Mouse (Mus musculus): ENCODE data around the gene Pomp. TPM values are rescaled to one million over a fixed set of nuclear protein-coding genes. Genes with fewer than 3 reads are reported as not detected.

Gene Pomp
- polyA plus RNA-seq (2016; fragmentation: Nextera tagmentation; extraction: Ambion mirVana), result 522 and 529 TPM in 2 replicates

DNA sequence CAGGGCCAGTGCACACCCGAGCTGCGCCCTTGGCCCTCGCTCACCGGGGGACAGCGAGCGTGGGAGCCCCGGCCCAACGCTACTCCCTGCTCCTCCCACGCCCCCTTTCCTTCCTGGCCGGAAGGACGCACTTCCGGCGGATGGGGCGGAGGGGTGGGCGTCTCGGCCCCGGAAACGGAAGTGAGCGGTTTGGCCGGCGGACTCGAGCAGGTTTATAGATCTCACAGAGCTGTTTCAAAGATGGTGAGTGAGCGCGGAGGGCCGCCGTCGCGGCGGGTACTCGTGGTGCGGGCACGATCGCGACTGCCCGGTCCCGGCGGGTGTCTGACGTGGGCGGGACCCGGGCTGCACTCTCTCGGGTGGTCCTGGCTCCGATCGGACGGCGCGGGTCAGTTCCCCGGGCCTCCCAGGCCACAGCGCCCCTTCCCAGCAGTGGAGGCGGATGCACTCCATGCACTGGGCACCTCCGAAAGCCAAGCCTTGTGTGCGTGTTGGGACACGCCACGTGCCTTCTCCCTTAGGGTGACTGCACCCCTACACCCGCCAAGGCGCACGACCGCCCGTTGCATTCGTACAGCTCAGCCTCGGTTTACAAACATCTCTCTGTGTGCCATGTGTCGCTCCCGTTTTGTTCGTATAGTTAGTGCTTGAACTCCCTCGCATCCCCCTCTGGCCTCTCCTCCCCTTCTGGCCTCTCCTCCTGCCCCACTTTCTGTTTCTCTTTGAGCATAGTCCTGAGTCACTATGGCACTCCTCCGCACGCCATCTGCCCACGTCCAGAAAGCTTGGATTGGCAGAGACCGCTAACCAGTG is at the start of gene Pomp:
Gene Pomp, plus strand, starts transcription at position 13 of the 813 bp plus-strand sequence.
- Histone ChIP-seq H3K9me3 (no peaks in the 10 kb centered on the region), H3K36me3 (replicated peaks) (peaks cover 35% of the 10 kb centered on the region), H3K4me1 (peaks cover 24% of the 10 kb centered on the region), H3K4me3 (peak within 1 kb of the TSS; percentile 97), H3K27ac (peak within 1 kb of the TSS; percentile 91), H3K27me3 (ENCODE audit: poor library complexity, severe bottlenecking) (no peaks in the 10 kb centered on the region)
- under 1% methylated on average over 68 of the region's 68 CpGs for WGBS
- peak; percentile 90 for DNase-seq (ENCODE audit: extremely low spot score, low spot score)

- WGBS, result 89% methylated on average over 13 of the region's 13 CpGs
- DNase-seq (ENCODE audit: extremely low spot score, low spot score), result no peak
- no peaks in the 10 kb centered on the region for H3K27me3 ChIP-seq (ENCODE audit: poor library complexity, severe bottlenecking)
Observed at GRCm38 (mm10) chr5:147812255-147813040, 47.8 kb upstream of the Pomp start.

GRCm38 (mm10) chr5:147814971-147815370 is 45.3 kb upstream of the Pomp start:
- H3K9me3 ChIP-seq, result peaks cover 12% of the 10 kb centered on the region
- DNase-seq (ENCODE audit: extremely low spot score, low spot score), result no peak
- no peaks in the 10 kb centered on the region for H3K4me1 ChIP-seq
- 78% methylated on average over 13 of the region's 13 CpGs for WGBS
- H3K36me3 ChIP-seq (replicated peaks), result no peaks in the 10 kb centered on the region
- no peak overlapping the region for H3K27ac ChIP-seq
- no peak overlapping the region for H3K4me3 ChIP-seq
- no peaks in the 10 kb centered on the region for H3K27me3 ChIP-seq (ENCODE audit: poor library complexity, severe bottlenecking)

More at GRCm38 (mm10) chr5:147812255-147813040, 47.8 kb upstream of the Pomp start:
- no peaks in the 10 kb centered on the region for H3K4me1 ChIP-seq
- H3K36me3 ChIP-seq (replicated peaks), result no peaks in the 10 kb centered on the region
- peaks cover 9% of the 10 kb centered on the region; the same call in 1 of the 2 replicates for H3K9me3 ChIP-seq
- no peak overlapping the region for H3K4me3 ChIP-seq
- H3K27ac ChIP-seq, result no peak overlapping the region

GRCm38 (mm10) chr5:147815592-147815991 is 44.7 kb upstream of the Pomp start:
- H3K27ac ChIP-seq, result no peak overlapping the region
- no peak overlapping the region for H3K4me3 ChIP-seq
- no peaks in the 10 kb centered on the region for H3K36me3 ChIP-seq (replicated peaks)
- H3K9me3 ChIP-seq, result peaks cover 12% of the 10 kb centered on the region
- H3K27me3 ChIP-seq (ENCODE audit: poor library complexity, severe bottlenecking), result no peaks in the 10 kb centered on the region
- DNase-seq (ENCODE audit: extremely low spot score, low spot score), result no peak
- no peaks in the 10 kb centered on the region for H3K4me1 ChIP-seq
- WGBS, result 85% methylated on average over 8 of the region's 8 CpGs

GRCm38 (mm10) chr5:147816465-147816864 is 43.8 kb upstream of the Pomp start:
- DNase-seq (ENCODE audit: extremely low spot score, low spot score), result no peak
- H3K4me1 ChIP-seq, result no peaks in the 10 kb centered on the region
- H3K27ac ChIP-seq, result no peak overlapping the region
- WGBS, result 73% methylated on average over 4 of the region's 4 CpGs
- H3K36me3 ChIP-seq (replicated peaks), result no peaks in the 10 kb centered on the region
- peaks cover 13% of the 10 kb centered on the region for H3K9me3 ChIP-seq
- H3K27me3 ChIP-seq (ENCODE audit: poor library complexity, severe bottlenecking), result no peaks in the 10 kb centered on the region
- H3K4me3 ChIP-seq, result no peak overlapping the region

DNA sequence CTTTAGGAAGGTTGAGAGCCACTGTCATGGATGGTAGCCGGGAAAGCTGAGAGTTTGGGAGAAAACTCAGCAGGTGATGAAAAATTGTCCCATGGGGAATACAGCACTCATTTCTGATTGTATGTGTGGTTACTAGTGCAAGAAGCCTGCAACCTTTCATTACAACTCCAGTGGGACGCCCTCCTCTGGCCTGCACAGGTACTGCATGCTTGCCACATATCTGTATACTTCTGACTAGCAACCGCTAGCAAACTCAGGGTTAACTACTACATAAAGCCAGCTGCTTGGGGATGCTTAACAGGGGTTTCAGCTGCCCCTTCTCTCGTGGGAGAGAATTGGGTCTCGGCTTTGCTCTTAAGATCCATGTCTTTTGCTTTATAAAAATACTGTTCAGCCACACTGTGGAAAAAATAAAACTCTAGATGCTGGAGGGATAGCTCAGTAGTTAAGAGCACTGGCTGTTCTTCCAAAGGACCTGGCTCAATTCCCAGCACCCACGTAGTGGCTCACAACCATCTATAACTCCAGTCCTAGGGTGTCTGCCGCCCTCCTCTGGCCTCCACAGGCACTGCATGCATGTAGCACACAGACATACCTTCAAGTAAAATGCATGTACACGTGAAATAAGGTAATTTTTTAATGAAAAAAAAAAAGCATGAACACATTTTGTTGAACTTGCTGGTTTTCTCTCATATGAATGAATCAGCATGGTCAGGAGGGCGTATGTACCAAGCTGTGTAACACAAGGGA is 42.3 kb upstream of the Pomp start:
- H3K36me3 ChIP-seq (replicated peaks), result no peaks in the 10 kb centered on the region
- no peak for DNase-seq (ENCODE audit: extremely low spot score, low spot score)
- WGBS, result 92% methylated on average over 9 of the region's 9 CpGs
- H3K27me3 ChIP-seq (ENCODE audit: poor library complexity, severe bottlenecking), result no peaks in the 10 kb centered on the region
- H3K27ac ChIP-seq, result no peak overlapping the region
- H3K4me3 ChIP-seq, result no peak overlapping the region
- peaks cover 15% of the 10 kb centered on the region for H3K9me3 ChIP-seq
- no peaks in the 10 kb centered on the region for H3K4me1 ChIP-seq

GRCm38 (mm10) chr5:147818866-147819265 is 41.4 kb upstream of the Pomp start:
- no peak for DNase-seq (ENCODE audit: extremely low spot score, low spot score)
- WGBS, result 92% methylated on average over 8 of the region's 8 CpGs
- Histone ChIP-seq H3K36me3 (replicated peaks) (no peaks in the 10 kb centered on the region), H3K27me3 (ENCODE audit: poor library complexity, severe bottlenecking) (no peaks in the 10 kb centered on the region), H3K4me3 (no peak overlapping the region), H3K4me1 (no peaks in the 10 kb centered on the region), H3K27ac (no peak overlapping the region), H3K9me3 (peaks cover 15% of the 10 kb centered on the region)

DNA sequence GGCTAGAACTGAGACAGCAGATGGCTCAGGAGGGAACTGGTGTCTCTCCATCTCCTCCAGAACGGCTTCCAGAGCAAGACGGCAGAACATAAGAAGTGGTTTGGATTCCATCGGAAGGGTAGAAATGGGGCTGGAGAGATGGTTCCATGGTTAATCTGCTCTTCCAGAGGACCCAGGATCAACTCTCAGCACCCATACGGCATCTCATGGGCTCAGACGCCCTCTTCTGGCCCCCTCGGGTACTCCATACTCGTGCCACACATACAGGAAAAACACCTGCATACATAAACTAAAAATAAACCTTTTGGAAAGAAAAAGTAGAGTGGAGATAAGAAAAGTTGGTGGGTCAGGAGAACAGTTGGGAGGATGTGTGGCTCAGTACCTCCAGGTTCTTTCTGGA is 40.4 kb upstream of the Pomp start:
- no peak overlapping the region for H3K4me3 ChIP-seq
- H3K36me3 ChIP-seq (replicated peaks), result no peaks in the 10 kb centered on the region
- H3K9me3 ChIP-seq, result peaks cover 15% of the 10 kb centered on the region
- no peaks in the 10 kb centered on the region for H3K4me1 ChIP-seq
- no peaks in the 10 kb centered on the region for H3K27me3 ChIP-seq (ENCODE audit: poor library complexity, severe bottlenecking)
- H3K27ac ChIP-seq, result no peak overlapping the region
- 88% methylated on average over 7 of the region's 7 CpGs for WGBS
- DNase-seq (ENCODE audit: extremely low spot score, low spot score), result no peak

DNA sequence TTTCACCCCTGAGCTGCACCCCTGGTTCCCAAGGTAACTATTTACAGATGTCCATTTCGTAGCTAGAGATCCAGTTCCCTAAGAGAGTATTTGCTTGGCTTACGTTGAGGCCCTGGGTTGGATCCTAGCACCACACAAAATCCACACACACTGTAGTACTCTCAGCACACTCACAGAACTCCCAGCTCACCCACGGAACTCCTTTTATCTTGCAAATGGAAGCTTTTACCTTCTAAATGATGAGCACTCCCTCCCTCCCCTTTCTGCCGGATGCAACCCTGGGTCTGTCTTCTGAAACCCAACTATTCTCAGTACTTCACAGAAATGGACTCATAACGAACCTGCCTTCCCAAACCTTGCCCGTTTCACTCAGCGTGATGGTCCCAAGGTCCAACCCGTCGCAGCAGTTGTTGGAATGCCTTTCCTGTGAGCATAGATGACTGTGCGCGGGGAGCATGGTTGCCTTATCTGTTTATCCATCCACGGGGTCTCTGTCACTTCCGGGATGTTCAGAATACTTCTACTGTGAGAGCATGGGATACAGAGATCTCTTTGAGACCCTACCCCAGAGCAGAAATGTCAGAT is 36.1 kb upstream of the Pomp start:
- 82% methylated on average over 13 of the region's 13 CpGs for WGBS
- H3K27me3 ChIP-seq (ENCODE audit: poor library complexity, severe bottlenecking), result no peaks in the 10 kb centered on the region
- peaks cover 8% of the 10 kb centered on the region for H3K4me1 ChIP-seq
- no peak overlapping the region for H3K27ac ChIP-seq
- no peak for DNase-seq (ENCODE audit: extremely low spot score, low spot score)
- H3K9me3 ChIP-seq, result peaks cover 2% of the 10 kb centered on the region; the same call in 1 of the 2 replicates
- no peak overlapping the region for H3K4me3 ChIP-seq
- H3K36me3 ChIP-seq (replicated peaks), result no peaks in the 10 kb centered on the region

DNA sequence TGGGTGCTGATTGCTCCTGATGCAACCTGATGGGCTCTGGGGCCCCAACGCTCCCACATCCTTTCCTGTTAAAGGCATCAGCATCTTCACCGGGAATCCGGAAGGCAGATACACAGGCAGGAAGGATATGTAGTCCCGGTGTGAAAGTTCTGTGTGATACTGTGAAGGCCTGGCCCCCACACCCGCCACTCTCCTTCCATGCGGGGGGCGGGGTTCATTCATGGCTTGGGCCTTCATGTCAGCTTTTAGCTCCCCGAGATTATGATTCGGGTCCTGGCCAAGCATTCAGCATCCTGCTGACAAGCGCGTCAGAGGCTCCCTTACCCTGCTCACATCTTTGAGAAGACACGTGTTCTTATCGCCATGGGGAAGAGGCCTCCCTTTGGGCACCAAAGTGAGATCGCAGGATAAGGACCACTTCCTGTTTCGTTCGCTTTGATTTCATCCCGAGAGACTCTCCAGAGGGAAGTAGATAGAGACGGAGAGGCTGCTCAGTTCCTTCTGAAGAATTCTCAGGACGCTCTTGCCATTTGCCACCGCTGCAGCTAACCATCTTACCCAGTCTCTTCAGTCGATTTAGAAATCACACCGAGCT is 34.8 kb upstream of the Pomp start:
- no peaks in the 10 kb centered on the region for H3K27me3 ChIP-seq (ENCODE audit: poor library complexity, severe bottlenecking)
- WGBS, result 70% methylated on average over 22 of the region's 22 CpGs
- H3K4me1 ChIP-seq, result peaks cover 8% of the 10 kb centered on the region
- no peak for DNase-seq (ENCODE audit: extremely low spot score, low spot score)
- peaks cover 2% of the 10 kb centered on the region; the same call in 1 of the 2 replicates for H3K9me3 ChIP-seq
- no peaks in the 10 kb centered on the region for H3K36me3 ChIP-seq (replicated peaks)
- H3K27ac ChIP-seq, result no peak overlapping the region
- H3K4me3 ChIP-seq, result no peak overlapping the region

DNA sequence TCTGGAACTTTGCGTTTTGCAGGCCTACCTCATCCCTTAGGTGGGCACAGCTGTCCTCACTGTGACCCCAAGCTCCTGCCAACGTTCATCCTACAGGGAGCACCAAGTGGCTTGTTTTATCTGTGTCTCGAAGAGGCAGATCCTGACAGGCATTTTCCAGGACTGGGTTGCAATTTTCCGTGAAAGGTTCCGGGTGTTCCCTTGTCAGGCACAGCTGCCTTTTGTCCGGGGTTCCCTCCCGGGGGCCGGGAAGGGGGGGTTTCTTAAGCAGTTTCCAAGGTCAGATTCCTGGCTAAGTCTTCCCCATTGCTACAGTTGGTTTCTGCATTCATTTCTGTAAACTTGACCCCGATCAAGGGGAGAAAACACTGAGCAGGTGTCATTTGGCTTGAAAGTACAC is 34.2 kb upstream of the Pomp start:
- Histone ChIP-seq H3K4me1 (peaks cover 8% of the 10 kb centered on the region), H3K27ac (0 out of 2 replicates have a peak overlapping the region, but pooled peaks have one; percentile 22), H3K9me3 (peaks cover 2% of the 10 kb centered on the region; the same call in 1 of the 2 replicates), H3K36me3 (replicated peaks) (no peaks in the 10 kb centered on the region), H3K27me3 (ENCODE audit: poor library complexity, severe bottlenecking) (no peaks in the 10 kb centered on the region), H3K4me3 (no peak overlapping the region)
- DNase-seq (ENCODE audit: extremely low spot score, low spot score), result no peak
- 75% methylated on average over 9 of the region's 9 CpGs for WGBS

DNA sequence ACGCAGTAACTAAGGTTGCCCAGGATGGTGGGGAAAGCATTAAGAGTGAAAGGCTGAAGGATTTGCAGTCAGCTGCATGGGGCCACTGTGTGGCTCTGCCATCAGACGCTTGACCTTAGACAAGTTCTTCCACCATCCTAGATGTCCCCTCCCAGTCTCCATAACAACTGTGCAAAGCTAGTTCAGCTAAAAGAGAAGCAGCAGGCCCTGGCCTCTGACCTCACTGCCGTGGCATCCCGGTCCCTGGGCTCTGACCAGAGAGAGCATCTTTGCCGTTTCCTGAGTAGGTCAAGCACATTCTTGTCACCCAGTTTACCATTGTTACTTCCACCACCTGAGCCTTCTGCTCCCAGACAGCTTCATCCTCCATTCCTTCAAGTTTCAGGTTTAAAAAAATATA is 33.7 kb upstream of the Pomp start:
- H3K27ac ChIP-seq, result no peak overlapping the region
- no peaks in the 10 kb centered on the region for H3K27me3 ChIP-seq (ENCODE audit: poor library complexity, severe bottlenecking)
- H3K4me3 ChIP-seq, result no peak overlapping the region
- no peaks in the 10 kb centered on the region for H3K36me3 ChIP-seq (replicated peaks)
- DNase-seq (ENCODE audit: extremely low spot score, low spot score), result no peak
- peaks cover 1% of the 10 kb centered on the region; the same call in 1 of the 2 replicates for H3K9me3 ChIP-seq
- WGBS, result 69% methylated on average over 5 of the region's 5 CpGs
- H3K4me1 ChIP-seq, result peaks cover 8% of the 10 kb centered on the region
